10 mouse cellular contexts compared by ENCODE assay signal in genomic region chr6:83435174-83435573, GRCm38 (mm10). TPM values are rescaled to one million over a fixed set of nuclear protein-coding genes. Genes with fewer than 3 reads are reported as not detected.
DNase-seq lines count a peak whose midpoint lies in the region; ATAC-seq lines count a peak whose summit lies in the region.
"Had no signal": no experiment of that assay in that cellular context is flagged by ENCODE, and none has a peak within 500 bp of the region (broad histone marks: within the 10 kb centered on the region; RNA-seq: fewer than 3 reads in every experiment).

No protein-coding gene starts in this region.

- no peak for ATAC-seq in embryonic facial prominence, embryonic 15.5 days (ENCODE audit: insufficient number of reproducible peaks, low FRiP score, low TSS enrichment, low read depth)
- ATAC-seq in neural tube, embryonic 12.5 days (ENCODE audit: low FRiP score, low read depth): no peak
- ATAC-seq in megakaryocyte, adult 5-6 weeks (ENCODE audit: poor library complexity, severe bottlenecking): no peak

- no peaks in the 10 kb centered on the region for H3K9me3 ChIP-seq in embryonic facial prominence, embryonic 15.5 days (replicated peaks)
- no peaks in the 10 kb centered on the region for H3K9me3 ChIP-seq in neural tube, embryonic 12.5 days
- H3K9me3 ChIP-seq: limb, embryonic 13.5 days; megakaryocyte, embryonic 14.5 days had no signal

- no peak overlapping the region for H3K9ac ChIP-seq in embryonic facial prominence, embryonic 15.5 days
- no peak overlapping the region for H3K9ac ChIP-seq in neural tube, embryonic 12.5 days
- H3K9ac ChIP-seq: limb, embryonic 13.5 days had no signal

- WGBS in embryonic facial prominence, embryonic 15.5 days: 35% methylated on average over 5 of the region's 5 CpGs
- WGBS in neural tube, embryonic 12.5 days: 42% methylated on average over 5 of the region's 5 CpGs

- H3K4me1 ChIP-seq in embryonic facial prominence, embryonic 15.5 days: peaks cover 84% of the 10 kb centered on the region
- peaks cover 56% of the 10 kb centered on the region for H3K4me1 ChIP-seq in neural tube, embryonic 12.5 days

- no peak overlapping the region for H3K4me3 ChIP-seq in embryonic facial prominence, embryonic 15.5 days (replicated peaks)
- H3K4me3 ChIP-seq in neural tube, embryonic 12.5 days: no peak overlapping the region
- H3K4me3 ChIP-seq: limb, embryonic 13.5 days; megakaryocyte, embryonic 14.5 days had no signal

- peak overlapping the region; percentile 63 for H3K27ac ChIP-seq in embryonic facial prominence, embryonic 15.5 days (replicated peaks)
- H3K27ac ChIP-seq in neural tube, embryonic 12.5 days: no peak overlapping the region

- DNase-seq in kidney, postnatal 10 days: peak; percentile 56
- no peak for DNase-seq in kidney, adult 18-20 months
- peak; percentile 91 for DNase-seq in adrenal gland, adult 2 months
- DNase-seq in left cerebral cortex, adult 9 months (ENCODE audit: low spot score in 2 of 2): no peak
- DNase-seq in thymus, postnatal 0 days (ENCODE audit: low spot score): no peak

- peaks cover 10% of the 10 kb centered on the region; the same call in 1 of the 2 replicates for H3K36me3 ChIP-seq in embryonic facial prominence, embryonic 15.5 days
- peaks cover 30% of the 10 kb centered on the region; the same call in 1 of the 2 replicates for H3K36me3 ChIP-seq in neural tube, embryonic 12.5 days

- H3K4me2 ChIP-seq in embryonic facial prominence, embryonic 15.5 days (replicated peaks): no peak overlapping the region
- H3K4me2 ChIP-seq in neural tube, embryonic 12.5 days (replicated peaks): 0 out of 2 replicates have a peak overlapping the region, but pooled peaks have one; percentile 1
- H3K4me2 ChIP-seq: limb, embryonic 13.5 days had no signal

- no peaks in the 10 kb centered on the region for H3K27me3 ChIP-seq in embryonic facial prominence, embryonic 15.5 days
- H3K27me3 ChIP-seq in neural tube, embryonic 12.5 days (replicated peaks): no peaks in the 10 kb centered on the region
- H3K27me3 ChIP-seq: limb, embryonic 13.5 days; megakaryocyte, embryonic 14.5 days had no signal

RNA-seq across cellular contexts. Expression of gene Tet3, which starts 23.7 kb away (rescaled TPM):
- total RNA-seq in adrenal gland, adult 2 months (2021): 10 to 100 TPM; 22.9 to 26.0 TPM
- polyA plus RNA-seq in adrenal gland, adult 2 months (2012; rRNA removed): 6.8 and 8.7 TPM in 2 replicates
- polyA plus RNA-seq in embryonic facial prominence, embryonic 15.5 days (2015; fragmentation: Nextera tagmentation; extraction: Ambion mirVana): 63.1 and 66.1 TPM in 2 replicates
- polyA plus RNA-seq in neural tube, embryonic 12.5 days (2016; fragmentation: Nextera tagmentation; extraction: Ambion mirVana): 59.8 and 64.5 TPM in 2 replicates
- 19.7 and 24.1 TPM in 2 replicates for polyA plus RNA-seq in thymus, postnatal 0 days (2015; fragmentation: Nextera tagmentation; extraction: Ambion mirVana)
- 36.1 and 36.2 TPM in 2 replicates for total RNA-seq in megakaryocyte, adult 5-6 weeks (2015)
- total RNA-seq in megakaryocyte, adult 5-6 weeks (2017): 15.8 and 23.1 TPM in 2 replicates

Comparison
In these comparisons a context has a peak if more than half of its experiments do, and no peak if none do; other contexts are left out.
1. DNase-seq: peak in kidney, postnatal 10 days (single experiment) and adrenal gland, adult 2 months (single experiment); none in kidney, adult 18-20 months (single experiment), left cerebral cortex, adult 9 months (0 of 2) and thymus, postnatal 0 days (single experiment).